Mouse (Mus musculus): ENCODE data around the gene Pibf1. TPM values are rescaled to one million over a fixed set of nuclear protein-coding genes. Genes with fewer than 3 reads are reported as not detected.

Gene Pibf1
- polyA plus RNA-seq, 1 experiment = 8.8 TPM

DNA sequence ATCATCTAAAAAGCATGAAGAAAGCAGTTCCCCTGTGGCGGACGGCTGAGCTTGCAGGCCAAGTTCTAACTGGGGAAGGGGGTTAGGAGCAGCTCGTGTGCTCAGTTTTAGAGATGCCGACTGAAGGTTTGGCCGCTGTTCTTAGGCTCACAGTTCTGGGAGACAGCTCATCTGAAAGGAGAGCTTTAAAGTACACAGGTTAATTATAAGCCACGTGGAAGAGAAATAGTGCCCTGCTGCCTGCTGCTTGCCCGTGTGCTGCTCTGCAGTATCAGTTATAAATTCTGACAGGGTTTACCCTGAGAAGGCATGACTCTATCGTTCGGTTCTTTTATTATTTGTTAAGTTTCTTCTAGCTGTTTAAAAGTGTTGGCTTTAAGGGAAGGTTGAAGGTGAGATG is 36.5 kb downstream of the Pibf1 start:
- Histone ChIP-seq H3K4me3 (ENCODE audit: insufficient read depth, low read length) (no peak overlapping the region), H3K4me1 (ENCODE audit: control insufficient read depth, insufficient read depth, low read length) (no peaks in the 10 kb centered on the region), H3K27ac (ENCODE audit: insufficient read depth, low read length) (no peak overlapping the region)
- TF ChIP-seq POLR2A (IDR thresholded peaks at IDR 0.05; ENCODE audit: extremely low read depth, insufficient read depth, low read length) (no peak), CTCF (IDR thresholded peaks at IDR 0.05; ENCODE audit: extremely low read depth, insufficient read depth, low read length) (no peak)

GRCm38 (mm10) chr14:99136297-99136696 is 37.1 kb downstream of the Pibf1 start:
- Histone ChIP-seq H3K4me3 (ENCODE audit: insufficient read depth, low read length) (no peak overlapping the region), H3K27ac (ENCODE audit: insufficient read depth, low read length) (no peak overlapping the region), H3K4me1 (ENCODE audit: control insufficient read depth, insufficient read depth, low read length) (no peaks in the 10 kb centered on the region)
- TF ChIP-seq CTCF (IDR thresholded peaks at IDR 0.05; ENCODE audit: extremely low read depth, insufficient read depth, low read length) = no peak
- TF ChIP-seq POLR2A (IDR thresholded peaks at IDR 0.05; ENCODE audit: extremely low read depth, insufficient read depth, low read length) = no peak

- Histone ChIP-seq H3K27ac (ENCODE audit: insufficient read depth, low read length) (no peak overlapping the region), H3K4me3 (ENCODE audit: insufficient read depth, low read length) (no peak overlapping the region), H3K4me1 (ENCODE audit: control insufficient read depth, insufficient read depth, low read length) (no peaks in the 10 kb centered on the region)
- no peak for TF ChIP-seq POLR2A (IDR thresholded peaks at IDR 0.05; ENCODE audit: extremely low read depth, insufficient read depth, low read length)
- no peak for TF ChIP-seq CTCF (IDR thresholded peaks at IDR 0.05; ENCODE audit: extremely low read depth, insufficient read depth, low read length)
These were observed 40.8 kb downstream of the Pibf1 start for GRCm38 (mm10) chr14:99140036-99140435.

DNA sequence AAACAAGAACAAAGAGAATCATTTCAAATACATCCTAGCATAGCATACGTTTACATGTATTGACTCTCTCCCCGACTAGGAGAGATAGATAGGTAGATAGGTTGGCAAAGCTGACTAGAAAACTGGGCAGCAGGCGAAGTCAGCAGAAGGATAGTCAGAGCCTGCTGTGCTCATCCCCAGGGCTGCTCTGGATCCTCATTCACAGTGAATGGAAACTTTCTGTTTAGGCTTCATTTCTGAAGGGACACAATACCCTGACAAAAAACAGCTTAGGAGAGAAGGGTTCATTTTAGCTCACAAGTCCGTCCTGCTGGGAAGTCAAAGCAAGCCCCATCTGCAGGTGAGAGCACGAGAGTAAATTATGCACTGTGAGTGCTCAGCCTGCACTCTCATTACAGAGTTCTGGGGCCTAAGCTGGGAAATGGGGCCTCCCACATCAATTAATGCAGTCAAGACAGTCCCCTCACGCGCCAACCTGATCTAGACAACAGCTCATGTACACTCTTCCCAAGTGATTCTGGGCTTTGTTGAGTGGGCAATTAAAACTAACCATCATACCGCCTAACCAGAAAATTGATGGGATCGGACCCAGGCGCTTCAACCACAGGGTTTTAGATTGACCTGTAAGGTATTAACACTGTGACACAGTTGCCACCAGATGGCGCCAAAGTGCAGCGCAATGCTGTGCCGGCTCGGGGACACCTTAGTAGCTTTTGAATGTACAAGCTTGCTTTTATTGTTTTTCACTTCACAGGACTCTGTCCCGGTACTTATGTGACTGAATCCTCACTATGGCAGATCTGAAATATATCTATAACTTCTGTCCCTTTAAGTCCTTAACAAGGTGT is 42.8 kb downstream of the Pibf1 start:
- no peak overlapping the region for H3K27ac ChIP-seq (ENCODE audit: insufficient read depth, low read length)
- TF ChIP-seq POLR2A (IDR thresholded peaks at IDR 0.05; ENCODE audit: extremely low read depth, insufficient read depth, low read length) (no peak), CTCF (IDR thresholded peaks at IDR 0.05; ENCODE audit: extremely low read depth, insufficient read depth, low read length) (peak; percentile 89)
- no peak overlapping the region for H3K4me3 ChIP-seq (ENCODE audit: insufficient read depth, low read length)
- no peaks in the 10 kb centered on the region for H3K4me1 ChIP-seq (ENCODE audit: control insufficient read depth, insufficient read depth, low read length)

DNA sequence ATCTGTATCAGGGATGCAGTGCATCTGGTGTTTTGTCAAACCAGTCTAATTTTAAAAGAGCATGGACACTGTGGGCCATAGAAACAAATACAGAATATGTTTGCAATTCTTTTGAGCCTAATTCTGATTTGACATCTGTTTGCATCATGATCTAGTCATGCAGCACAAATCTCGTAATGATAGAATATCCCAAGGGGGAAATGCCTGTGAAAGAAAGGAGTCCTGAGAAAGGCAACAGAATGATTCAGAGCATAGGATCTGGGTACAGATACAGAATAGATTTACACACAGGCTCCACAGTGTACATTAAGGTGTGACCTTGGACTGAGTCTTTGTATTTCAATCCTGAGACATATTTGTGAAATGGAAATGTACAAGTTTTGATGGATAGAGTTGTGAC is 47.6 kb downstream of the Pibf1 start:
- no peaks in the 10 kb centered on the region for H3K4me1 ChIP-seq (ENCODE audit: control insufficient read depth, insufficient read depth, low read length)
- no peak overlapping the region for H3K4me3 ChIP-seq (ENCODE audit: insufficient read depth, low read length)
- H3K27ac ChIP-seq (ENCODE audit: insufficient read depth, low read length) = no peak overlapping the region
- TF ChIP-seq POLR2A (IDR thresholded peaks at IDR 0.05; ENCODE audit: extremely low read depth, insufficient read depth, low read length) (no peak), CTCF (IDR thresholded peaks at IDR 0.05; ENCODE audit: extremely low read depth, insufficient read depth, low read length) (no peak)

DNA sequence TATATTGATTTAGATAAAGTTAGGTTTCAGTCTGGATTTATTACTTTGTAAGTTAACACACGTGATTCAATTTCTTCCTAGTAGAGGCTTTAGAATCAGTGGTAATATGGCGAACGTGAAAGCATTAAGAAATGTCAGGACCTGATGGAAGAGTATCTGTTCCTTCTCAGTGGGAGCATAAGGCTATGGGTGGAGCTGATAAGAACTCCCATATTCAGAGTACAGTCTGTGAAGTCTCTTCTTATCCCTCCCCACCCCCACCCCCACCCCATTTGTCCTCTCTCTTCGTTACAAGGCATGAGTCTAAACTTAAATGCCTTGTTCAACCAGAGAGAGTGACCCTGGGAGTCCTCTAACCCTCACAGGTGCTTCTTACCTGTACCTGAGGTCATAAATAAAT is 53.5 kb downstream of the Pibf1 start:
- Histone ChIP-seq H3K4me1 (ENCODE audit: control insufficient read depth, insufficient read depth, low read length) (no peaks in the 10 kb centered on the region), H3K4me3 (ENCODE audit: insufficient read depth, low read length) (no peak overlapping the region), H3K27ac (ENCODE audit: insufficient read depth, low read length) (no peak overlapping the region)
- TF ChIP-seq POLR2A (IDR thresholded peaks at IDR 0.05; ENCODE audit: extremely low read depth, insufficient read depth, low read length) = no peak
- TF ChIP-seq CTCF (IDR thresholded peaks at IDR 0.05; ENCODE audit: extremely low read depth, insufficient read depth, low read length) = no peak

- TF ChIP-seq POLR2A (IDR thresholded peaks at IDR 0.05; ENCODE audit: extremely low read depth, insufficient read depth, low read length) = no peak
- no peak for TF ChIP-seq CTCF (IDR thresholded peaks at IDR 0.05; ENCODE audit: extremely low read depth, insufficient read depth, low read length)
- H3K4me3 ChIP-seq (ENCODE audit: insufficient read depth, low read length) = no peak overlapping the region
These were observed 60.7 kb downstream of the Pibf1 start for GRCm38 (mm10) chr14:99159940-99160339.

GRCm38 (mm10) chr14:99163051-99163450 is 63.8 kb downstream of the Pibf1 start:
- no peak for TF ChIP-seq POLR2A (IDR thresholded peaks at IDR 0.05; ENCODE audit: extremely low read depth, insufficient read depth, low read length)
- TF ChIP-seq CTCF (IDR thresholded peaks at IDR 0.05; ENCODE audit: extremely low read depth, insufficient read depth, low read length) = no peak
- H3K4me1 ChIP-seq (ENCODE audit: control insufficient read depth, insufficient read depth, low read length) = peaks cover 2% of the 10 kb centered on the region
- H3K27ac ChIP-seq (ENCODE audit: insufficient read depth, low read length) = no peak overlapping the region
- no peak overlapping the region for H3K4me3 ChIP-seq (ENCODE audit: insufficient read depth, low read length)

More at GRCm38 (mm10) chr14:99159940-99160339, 60.7 kb downstream of the Pibf1 start:
- no peak overlapping the region for H3K27ac ChIP-seq (ENCODE audit: insufficient read depth, low read length)
- H3K4me1 ChIP-seq (ENCODE audit: control insufficient read depth, insufficient read depth, low read length) = peaks cover 2% of the 10 kb centered on the region

GRCm38 (mm10) chr14:99174138-99174745 is 75.0 kb downstream of the Pibf1 start:
- Histone ChIP-seq H3K27ac (ENCODE audit: insufficient read depth, low read length) (no peak overlapping the region), H3K4me1 (ENCODE audit: control insufficient read depth, insufficient read depth, low read length) (no peaks in the 10 kb centered on the region; the same call in 1 of the 2 replicates), H3K4me3 (ENCODE audit: insufficient read depth, low read length) (no peak overlapping the region)
- no peak for TF ChIP-seq POLR2A (IDR thresholded peaks at IDR 0.05; ENCODE audit: extremely low read depth, insufficient read depth, low read length)

- Histone ChIP-seq H3K27ac (ENCODE audit: insufficient read depth, low read length) (no peak overlapping the region), H3K4me1 (ENCODE audit: control insufficient read depth, insufficient read depth, low read length) (no peaks in the 10 kb centered on the region; the same call in 1 of the 2 replicates), H3K4me3 (ENCODE audit: insufficient read depth, low read length) (no peak overlapping the region)
- TF ChIP-seq POLR2A (IDR thresholded peaks at IDR 0.05; ENCODE audit: extremely low read depth, insufficient read depth, low read length) (no peak), CTCF (IDR thresholded peaks at IDR 0.05; ENCODE audit: extremely low read depth, insufficient read depth, low read length) (no peak)
These were observed 77.3 kb downstream of the Pibf1 start for GRCm38 (mm10) chr14:99176559-99176958.

Data from cortical plate, adult 2 months (tissue).